Mouse (Mus musculus) liver, adult 2 months (tissue): ENCODE measurements at regions not wholly inside any gene's neighbourhood (a gene's known extent, or its start where the extent isn't known, plus 50 kb on each side); places are given as distances from the start of the nearest gene placed in this dataset.
"Not testable (repeated sequence)": the region's sequence is repeated elsewhere in the genome, so short reads cannot be mapped to it uniquely, and the experiment has no call there.

Experiments
- DNase-seq: peaks from one replicate; pipeline ENCODE4 v3.0.0-alpha.2; 2011; ENCODE audit warnings: low read depth, low spot score; ENCODE audit errors: extremely low read depth
- H3K27ac ChIP-seq: fragments of 200-500 bp; replicated peaks from 2 replicates; pipeline ENCODE4 v1.5.1; 2012; ENCODE audit warnings: low read depth, mild to moderate bottlenecking, control low read depth, inconsistent platforms, low read length; ENCODE audit not compliant: insufficient read depth
- H3K27me3 ChIP-seq: fragments of 200-500 bp; 2 replicates; pipeline ENCODE4 v1.6.1; 2012; ENCODE audit warnings: mild to moderate bottlenecking, moderate library complexity, low read length, inconsistent platforms; ENCODE audit not compliant: control insufficient read depth, insufficient read depth
- H3K36me3 ChIP-seq: fragments of 200-500 bp; 2 replicates; pipeline ENCODE4 v1.6.1; 2012; ENCODE audit warnings: low read length, inconsistent platforms; ENCODE audit not compliant: control insufficient read depth, insufficient read depth
- H3K4me1 ChIP-seq: fragments of 200-500 bp; 2 replicates; pipeline ENCODE4 v1.6.1; 2011; ENCODE audit warnings: low read length; ENCODE audit not compliant: control insufficient read depth, insufficient read depth
- H3K4me3 ChIP-seq: fragments of 200-500 bp; 2 replicates; pipeline ENCODE4 v1.5.1; 2011; ENCODE audit warnings: low read depth, mild to moderate bottlenecking, control low read depth, low read length, moderate library complexity; ENCODE audit not compliant: insufficient read depth
- H3K79me2 ChIP-seq: fragments of 200-500 bp; 2 replicates; pipeline ENCODE4 v1.6.1; 2012; ENCODE audit warnings: inconsistent platforms, mild to moderate bottlenecking, low read length, moderate library complexity; ENCODE audit not compliant: control insufficient read depth, insufficient read depth
- H3K9ac ChIP-seq: fragments of 200-500 bp; 2 replicates; pipeline ENCODE4 v1.6.1; 2012; ENCODE audit warnings: low read depth, mild to moderate bottlenecking, control low read depth, inconsistent platforms, low read length
- CTCF ChIP-seq: fragments of 200-500 bp; IDR thresholded peaks from 2 replicates; pipeline ENCODE4 v1.5.1; 2011; ENCODE audit warnings: low read depth, low read length, control low read depth
- POLR2A ChIP-seq: fragments of 200-500 bp; IDR thresholded peaks from 2 replicates; pipeline ENCODE4 v1.6.1; 2011; ENCODE audit warnings: low read length, control low read depth; ENCODE audit not compliant: insufficient read depth; ENCODE audit errors: extremely low read depth
- WGBS: fragments of 180-500 bp; shearing (Covaris S2); methylation state at CpG from one replicate; pipeline ENCODE4 v1.1.7; 2018; 5-methylcytosine and 5-hydroxymethylcytosine counted together

DNA sequence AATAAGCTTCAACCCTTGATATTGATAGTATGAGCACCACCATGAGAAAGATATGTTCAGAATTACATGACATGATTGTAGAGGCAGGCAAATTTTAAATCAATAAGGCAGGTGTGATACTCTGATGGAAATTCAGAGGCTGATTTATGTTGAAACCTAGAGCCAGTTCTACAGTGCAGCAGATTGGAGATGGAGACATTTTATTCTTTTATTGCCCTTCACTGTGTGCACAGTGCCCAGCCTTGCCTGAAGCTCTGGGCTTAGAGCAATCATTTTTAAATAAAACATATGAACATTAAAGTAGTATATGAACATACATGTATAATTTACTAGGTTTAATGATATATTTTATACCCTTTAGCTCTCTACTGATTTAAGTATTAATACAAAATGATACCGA is 352.5 kb upstream of the Slc10a2 start:
- H3K27me3 ChIP-seq, result no peaks in the 10 kb centered on the region
- H3K27ac ChIP-seq, result no peak overlapping the region
- H3K36me3 ChIP-seq, result no peaks in the 10 kb centered on the region
- H3K4me3 ChIP-seq, result no peak overlapping the region
- H3K79me2 ChIP-seq, result no peaks in the 10 kb centered on the region
- no peak overlapping the region for H3K9ac ChIP-seq
- 90% methylated on average over 1 of the region's 1 CpGs for WGBS
- DNase-seq, result no peak
- TF ChIP-seq CTCF (no peak), POLR2A (no peak)
- no peaks in the 10 kb centered on the region for H3K4me1 ChIP-seq

DNA sequence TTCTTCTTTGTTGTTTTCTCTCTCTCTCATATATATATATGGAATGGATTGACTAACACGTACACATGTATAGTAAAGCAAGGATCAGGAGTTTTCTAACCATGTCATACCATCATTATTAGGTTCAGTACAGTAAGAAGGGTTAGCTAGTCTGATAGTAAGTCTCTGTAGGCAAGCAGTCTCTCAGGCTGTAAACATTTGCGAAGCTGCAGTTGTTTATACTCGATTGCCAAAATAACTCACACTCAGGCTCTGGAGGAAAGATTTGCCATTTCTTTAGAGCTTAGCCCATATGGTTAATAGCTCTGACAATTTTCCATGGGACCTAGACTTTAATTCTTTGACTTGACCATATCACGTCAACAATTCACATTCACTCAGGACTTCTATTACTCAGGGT is 348.3 kb upstream of the Slc10a2 start:
- Histone ChIP-seq H3K9ac (no peak overlapping the region), H3K27ac (no peak overlapping the region), H3K36me3 (no peaks in the 10 kb centered on the region), H3K27me3 (no peaks in the 10 kb centered on the region), H3K79me2 (no peaks in the 10 kb centered on the region), H3K4me3 (no peak overlapping the region), H3K4me1 (no peaks in the 10 kb centered on the region)
- whole genome bisulfite sequencing, result 82% methylated on average over 4 of the region's 4 CpGs
- TF ChIP-seq CTCF, result no peak
- TF ChIP-seq POLR2A, result no peak
- no peak for DNase-seq

DNA sequence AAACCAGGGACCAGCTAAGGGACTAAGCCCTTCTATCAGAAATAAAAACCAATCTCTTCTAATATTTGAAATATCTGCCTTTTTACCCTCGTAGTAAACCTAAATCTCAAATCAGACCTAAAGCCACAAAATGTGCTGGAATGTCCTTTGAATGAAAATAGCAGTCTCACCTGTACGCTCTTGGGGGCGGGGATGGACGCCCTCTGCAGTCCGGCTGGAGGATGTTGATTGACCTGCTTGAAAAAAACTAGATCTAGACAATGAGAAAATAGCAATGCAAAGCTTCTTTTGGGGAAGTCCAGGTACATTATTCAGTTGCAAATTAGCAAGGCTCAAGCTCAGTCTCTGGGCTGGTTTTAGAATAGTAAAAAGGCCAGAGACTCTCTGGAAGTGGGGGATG is 337.1 kb upstream of the Slc10a2 start:
- not testable (repeated sequence) for H3K27ac ChIP-seq, H3K4me1 ChIP-seq, H3K36me3 ChIP-seq, H3K27me3 ChIP-seq, H3K4me3 ChIP-seq, DNase-seq, H3K9ac ChIP-seq, H3K79me2 ChIP-seq
- 87% methylated on average over 5 of the region's 5 CpGs for WGBS

DNA sequence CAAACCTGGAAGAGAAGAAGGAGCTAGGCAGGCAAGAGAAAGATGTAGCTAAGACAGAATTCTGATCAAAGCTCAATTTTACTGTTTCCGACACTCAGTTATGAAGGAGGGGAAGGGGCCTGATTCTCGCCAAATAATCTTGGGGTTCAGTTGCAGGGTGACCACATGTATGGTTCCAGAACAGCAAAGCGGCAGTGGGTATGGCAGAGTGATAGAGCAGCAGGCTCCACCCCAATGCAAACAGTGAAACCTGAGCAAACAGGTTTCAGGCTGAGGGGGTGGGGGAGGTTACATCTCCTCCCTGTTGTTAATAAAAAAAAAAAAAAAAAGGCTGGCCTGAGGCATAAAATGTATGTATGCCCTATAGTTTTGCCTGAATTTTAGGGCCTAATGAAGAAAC is 335.3 kb upstream of the Slc10a2 start:
- DNase-seq, result not testable (repeated sequence)
- 69% methylated on average over 3 of the region's 3 CpGs for WGBS

DNA sequence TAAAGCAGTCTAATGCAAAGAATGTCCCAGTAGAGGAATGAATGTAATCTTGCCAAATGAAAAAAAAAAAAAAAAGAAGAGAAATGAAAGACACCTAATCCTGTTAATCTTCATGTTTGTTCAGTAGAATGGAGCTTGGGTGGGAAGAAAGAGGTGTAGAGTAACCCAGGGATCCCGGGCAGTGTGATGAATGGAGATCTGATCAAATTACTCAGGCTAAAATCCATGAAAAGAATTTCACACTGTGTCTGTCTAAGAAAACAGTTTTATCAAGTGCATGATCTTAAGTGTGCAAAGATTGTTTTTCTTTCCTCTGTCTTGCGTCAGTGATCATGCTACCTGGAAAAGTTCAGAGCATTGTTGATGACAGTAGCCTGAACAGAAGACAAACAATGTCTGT is 333.9 kb upstream of the Slc10a2 start:
- Histone ChIP-seq H3K4me3 (no peak overlapping the region), H3K4me1 (no peaks in the 10 kb centered on the region), H3K27ac (no peak overlapping the region), H3K79me2 (no peaks in the 10 kb centered on the region), H3K9ac (no peak overlapping the region), H3K27me3 (no peaks in the 10 kb centered on the region), H3K36me3 (no peaks in the 10 kb centered on the region)
- no peak for DNase-seq
- no peak for TF ChIP-seq POLR2A
- 60% methylated on average over 2 of the region's 2 CpGs for WGBS

More for the DNA sequence above, 335.3 kb upstream of the Slc10a2 start:
- not testable (repeated sequence) for H3K4me3 ChIP-seq, H3K27me3 ChIP-seq, H3K27ac ChIP-seq, H3K36me3 ChIP-seq, H3K9ac ChIP-seq, H3K4me1 ChIP-seq, H3K79me2 ChIP-seq

DNA sequence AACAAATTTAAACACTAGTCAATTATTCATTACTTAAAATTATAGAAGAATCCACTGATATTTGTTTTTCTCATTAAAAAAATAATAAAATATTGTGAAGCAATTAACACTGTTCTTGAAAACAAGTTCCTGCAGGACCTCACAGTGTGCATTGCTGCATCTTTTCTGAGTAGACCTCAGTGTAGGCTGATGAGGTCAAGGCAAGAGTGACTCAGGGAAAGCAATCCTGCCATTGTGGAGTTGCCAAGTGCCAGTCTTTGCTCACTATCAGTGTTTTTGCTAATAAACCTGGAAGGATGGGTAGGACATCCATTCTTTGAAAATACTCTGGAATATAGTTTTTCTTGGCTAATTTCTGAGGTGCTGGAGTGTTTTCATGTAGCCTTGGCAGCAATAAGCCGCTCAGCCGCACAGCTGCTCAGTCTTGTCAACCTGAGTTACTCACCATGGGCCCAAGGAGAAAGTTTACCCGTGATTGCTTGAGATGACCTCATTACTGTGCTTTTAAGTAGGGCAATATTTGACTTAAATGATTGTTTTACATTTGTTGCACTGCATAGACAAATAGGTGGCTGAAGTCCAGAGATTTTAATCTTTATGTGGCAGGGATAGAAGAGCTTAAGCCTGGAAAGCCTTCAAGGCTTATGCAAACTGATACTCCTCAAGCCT is 323.3 kb upstream of the Slc10a2 start:
- no peaks in the 10 kb centered on the region for H3K36me3 ChIP-seq
- H3K9ac ChIP-seq, result no peak overlapping the region
- 60% methylated on average over 3 of the region's 3 CpGs for WGBS
- H3K27ac ChIP-seq, result no peak overlapping the region
- H3K4me3 ChIP-seq, result no peak overlapping the region
- H3K27me3 ChIP-seq, result no peaks in the 10 kb centered on the region
- no peaks in the 10 kb centered on the region for H3K79me2 ChIP-seq
- TF ChIP-seq POLR2A, result no peak
- TF ChIP-seq CTCF, result no peak
- no peaks in the 10 kb centered on the region for H3K4me1 ChIP-seq
- peak; percentile 1 for DNase-seq

DNA sequence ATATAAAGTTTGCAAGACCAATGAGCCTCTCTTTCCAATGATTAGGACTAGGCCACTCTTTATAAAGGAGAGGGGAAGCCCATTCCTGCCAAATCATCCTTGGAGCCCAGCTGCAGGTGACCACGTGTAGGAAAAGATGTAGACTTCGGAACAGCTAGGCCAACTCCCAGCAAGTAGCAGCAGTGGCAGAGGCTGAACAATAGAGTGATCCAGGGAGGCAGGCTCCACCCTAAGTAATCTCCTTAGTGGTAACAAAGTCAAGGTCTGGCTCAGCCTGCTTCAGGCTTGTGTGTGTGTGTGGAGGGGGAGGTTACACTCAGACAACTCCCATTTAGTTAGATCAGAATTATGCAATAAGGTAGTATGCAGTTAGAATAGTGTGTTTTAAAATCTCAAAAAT is 311.7 kb upstream of the Slc10a2 start:
- not testable (repeated sequence) for H3K4me1 ChIP-seq, H3K79me2 ChIP-seq, H3K27me3 ChIP-seq, DNase-seq, H3K36me3 ChIP-seq, H3K4me3 ChIP-seq, H3K27ac ChIP-seq, H3K9ac ChIP-seq
- WGBS, result 48% methylated on average over 2 of the region's 2 CpGs
